Mouse (Mus musculus) CH12.LX (cell line): ENCODE results near the gene Smco2.

Experiments used
- MAX ChIP-seq: IDR thresholded peaks from 2 replicates; pipeline ENCODE4 v1.6.1; 2011; ENCODE audit warnings: low read length, improper control_type of control experiment
- MXI1 ChIP-seq: IDR thresholded peaks from 2 replicates; pipeline ENCODE4 v1.6.1; 2011; ENCODE audit warnings: mild to moderate bottlenecking, low read depth, low read length, improper control_type of control experiment
- RCOR1 ChIP-seq: conservative IDR thresholded peaks from 2 replicates; pipeline ENCODE4 v1.6.1; 2012; ENCODE audit warnings: low read depth, mild to moderate bottlenecking, inconsistent platforms, low read length, improper control_type of control experiment

DNA sequence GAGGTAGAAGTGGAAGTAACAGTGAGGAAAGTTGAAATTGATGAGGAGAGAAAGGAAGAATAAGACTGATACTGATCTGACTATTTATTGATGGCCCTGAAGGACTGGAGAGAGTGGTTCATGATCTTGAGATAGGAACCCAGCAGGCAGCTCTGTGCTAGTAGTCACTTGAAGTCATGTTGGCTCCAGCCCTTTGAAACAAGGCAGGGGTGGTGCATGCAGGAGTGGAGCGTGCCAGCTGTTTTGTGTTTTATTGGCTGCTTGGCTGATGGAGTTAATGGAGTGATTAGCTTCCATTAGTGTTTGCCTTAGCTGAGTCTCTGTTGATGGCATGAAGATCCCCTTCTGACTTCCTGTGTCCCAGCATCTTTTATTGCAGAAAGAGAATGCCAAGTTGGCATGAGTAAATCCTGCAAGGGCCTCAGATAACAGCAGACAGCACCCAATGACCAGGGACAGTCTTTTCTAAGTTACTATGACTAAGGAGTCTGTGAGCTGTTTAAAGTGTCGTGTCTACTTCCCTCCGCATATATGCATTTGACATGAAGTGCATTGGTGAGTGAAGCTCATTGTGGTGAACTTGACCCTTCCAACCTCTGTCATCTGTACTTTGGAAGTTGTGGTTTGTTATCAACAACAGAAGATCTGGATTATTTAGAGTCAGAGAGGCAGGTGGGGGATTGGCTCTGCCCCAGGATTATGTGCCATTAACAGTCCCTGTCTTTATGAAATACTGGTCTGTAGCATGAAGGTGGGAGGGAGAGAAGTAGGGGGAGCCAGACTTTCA lies 56.3 kb downstream of the Smco2 start:
- TF ChIP-seq RCOR1: no peak
- no peak for TF ChIP-seq MAX
- no peak for TF ChIP-seq MXI1
